Mouse (Mus musculus) activated CD4-positive, CD25-positive, alpha-beta regulatory T cell, adult 4 months (primary cell): ENCODE data around the gene Slc27a3. TPM values are rescaled to one million over a fixed set of nuclear protein-coding genes. Genes with fewer than 3 reads are reported as not detected.
A peak's percentile ranks its signal among the peaks of the same experiment; 100 is the strongest.

Experiments used
- ATAC-seq: one replicate; pipeline ENCODE4 v1.8.0; 2017
- polyA plus RNA-seq, 2 experiments: library from polyadenylated mRNA; unstranded; fragments of 100-300 nt; shearing (Covaris generic); gene quantifications; one replicate each; pipeline ENCODE4 v1.2.1; 2017

Slc27a3 gene
- under 1 TPM in 1 of 2 experiments, not detected in 1; 0.21 TPM for polyA plus RNA-seq

DNA sequence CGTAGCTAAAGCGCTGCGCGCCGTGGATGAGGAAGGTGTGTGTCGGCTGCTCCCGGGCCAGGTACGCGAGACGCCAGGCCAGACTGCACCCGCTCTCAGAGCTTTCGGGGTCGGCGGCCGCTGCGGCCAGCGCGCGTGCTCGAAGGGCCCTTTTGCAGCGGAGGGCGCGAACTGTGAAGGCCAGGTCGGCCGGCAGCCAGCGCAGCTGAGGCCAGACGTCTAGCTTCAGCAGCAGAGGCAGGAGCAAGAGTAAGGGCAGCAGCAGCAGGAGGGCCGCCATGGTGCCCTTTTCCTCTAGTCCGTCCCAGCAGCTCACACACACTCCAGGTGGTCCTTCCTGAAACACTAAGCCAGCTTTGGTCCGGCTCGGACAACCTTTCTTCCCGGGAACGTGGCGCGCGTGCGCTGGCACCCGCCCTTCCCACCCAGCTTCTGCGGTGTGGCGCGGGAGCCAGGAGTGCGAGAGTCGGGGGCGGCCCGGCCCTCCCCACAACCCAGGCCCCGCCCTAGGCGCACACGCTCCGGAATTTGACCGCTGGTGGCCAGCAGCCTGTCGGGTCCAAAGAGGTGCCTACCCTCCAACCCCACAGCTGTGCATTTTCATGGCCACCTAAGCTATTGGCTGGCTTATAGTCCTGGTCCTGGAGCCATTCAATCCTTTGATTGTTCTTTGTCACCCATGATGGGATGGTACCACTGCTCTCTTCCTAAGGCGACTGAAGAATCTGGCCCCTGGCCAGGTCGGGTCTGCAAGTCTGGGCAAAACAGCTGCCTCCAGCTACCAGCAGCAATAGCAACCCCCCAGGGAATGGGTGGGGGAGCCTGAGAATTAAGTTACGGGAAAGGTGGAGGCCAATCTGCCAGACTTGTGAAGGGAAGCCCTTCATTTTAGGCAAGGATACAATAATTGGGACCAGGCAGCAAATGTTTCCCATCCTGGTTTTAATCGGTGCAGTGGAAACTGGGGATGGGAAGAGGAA, at the start of gene Slc27a3:
TSS of gene Slc27a3 (minus strand) at position 428 of the 980 bp plus-strand sequence.
- ATAC-seq: no peak

DNA sequence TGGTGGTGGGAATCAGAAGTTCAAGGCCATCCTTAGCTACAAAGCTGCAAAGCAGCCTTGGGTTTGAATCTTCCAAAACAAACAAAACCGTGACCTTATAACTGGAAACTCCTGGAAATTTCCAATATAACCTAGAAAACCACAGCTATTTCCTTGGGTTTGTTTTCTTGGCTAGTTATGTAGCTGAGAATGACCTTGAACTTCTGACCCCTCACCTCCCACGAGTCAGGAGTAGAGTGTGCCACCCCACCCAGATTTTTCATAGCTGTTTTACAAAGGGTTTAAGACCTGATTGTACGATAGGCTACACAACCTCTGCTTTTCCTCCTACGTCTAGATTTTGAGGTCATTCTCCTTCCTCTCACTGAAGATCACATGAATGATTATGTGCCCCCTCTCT, 47.4 kb upstream of the Slc27a3 start:
- ATAC-seq: no peak

DNA sequence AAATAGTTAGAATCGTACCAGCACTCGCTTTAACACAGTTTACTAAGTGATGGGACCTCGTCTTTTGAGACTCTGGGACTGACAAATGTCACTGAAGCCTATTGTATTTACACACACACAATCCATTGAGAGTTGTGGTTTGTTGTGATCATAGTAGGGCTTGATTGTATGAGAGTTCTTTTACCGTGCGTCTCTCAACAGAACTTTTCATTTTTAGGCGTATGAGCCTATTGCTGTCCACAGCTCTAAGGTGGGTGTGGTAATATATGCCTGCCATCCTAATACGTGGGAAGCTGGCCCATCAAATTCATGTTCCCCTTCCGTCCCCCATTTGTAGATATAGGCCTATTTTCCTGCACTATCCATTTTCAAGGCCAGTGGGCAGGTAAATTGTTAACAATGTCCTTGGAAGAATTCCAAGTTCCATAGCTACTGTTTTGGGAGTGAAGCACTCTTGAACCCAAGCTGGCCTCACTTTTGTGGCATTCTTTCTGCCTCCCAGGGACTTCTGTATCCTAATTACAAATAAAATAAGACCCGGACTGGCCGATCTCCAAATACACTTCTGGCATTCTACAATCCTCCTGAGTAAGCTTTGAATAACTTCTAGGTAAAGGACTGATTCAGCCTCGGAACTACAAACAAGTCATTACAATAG, 44.5 kb upstream of the Slc27a3 start:
- no peak for ATAC-seq

DNA sequence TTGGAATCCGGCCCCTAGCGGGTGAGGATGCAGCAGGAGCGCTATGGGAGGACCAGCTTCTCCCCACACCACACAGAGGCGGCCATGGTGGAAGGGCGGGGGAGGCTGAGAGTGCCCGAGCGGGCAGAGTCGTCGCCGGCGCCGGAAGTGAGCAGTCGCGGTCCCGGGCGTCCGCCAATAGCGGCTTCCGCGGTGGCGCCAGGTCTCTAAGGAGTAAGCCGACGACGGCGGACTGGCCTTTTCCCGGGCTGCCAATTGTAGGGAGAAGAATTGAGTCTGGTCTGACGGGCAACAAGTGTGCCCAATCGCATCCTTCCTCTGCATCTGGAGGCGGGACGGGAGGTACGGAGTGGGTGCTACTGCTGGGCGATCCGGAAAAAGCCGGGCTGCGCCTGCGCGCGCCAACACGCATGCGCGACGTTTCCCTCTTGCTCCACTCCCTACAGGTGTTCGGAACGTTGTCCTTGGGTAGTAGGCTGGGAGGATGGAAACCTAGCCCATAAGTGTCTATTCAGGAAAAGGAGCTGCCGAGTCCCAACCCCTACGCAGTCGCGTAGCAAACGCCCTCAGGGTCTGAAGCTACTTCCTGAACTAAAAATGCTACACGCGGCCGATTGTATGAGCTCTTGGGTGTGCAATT, 43.8 kb upstream of the Slc27a3 start, which contains the start of gene Ints3:
TSS of gene Ints3 (minus strand) at position 242 of the 640 bp plus-strand sequence.
- peak; percentile 99 for ATAC-seq

DNA sequence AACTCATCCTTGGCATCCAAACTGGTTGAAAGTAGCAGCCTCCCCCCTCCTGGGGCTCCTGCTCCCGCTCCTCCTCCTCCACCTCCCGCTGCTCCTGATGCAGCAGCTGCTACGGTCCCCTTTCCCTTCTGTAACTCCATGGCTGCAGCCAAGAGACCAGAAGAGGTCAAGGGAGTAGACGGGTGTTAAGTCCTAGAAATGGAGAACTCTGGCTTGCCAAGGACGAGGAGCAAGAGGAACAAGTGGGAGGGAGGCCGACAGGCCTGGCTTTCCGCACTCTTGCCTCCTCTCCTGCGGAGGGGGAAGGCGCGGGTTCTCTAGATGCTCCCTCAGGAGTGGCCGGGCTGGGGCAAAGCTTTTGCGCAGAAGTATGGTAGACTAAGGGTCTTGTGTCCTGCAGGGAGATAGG, 43.1 kb upstream of the Slc27a3 start:
- no peak for ATAC-seq

DNA sequence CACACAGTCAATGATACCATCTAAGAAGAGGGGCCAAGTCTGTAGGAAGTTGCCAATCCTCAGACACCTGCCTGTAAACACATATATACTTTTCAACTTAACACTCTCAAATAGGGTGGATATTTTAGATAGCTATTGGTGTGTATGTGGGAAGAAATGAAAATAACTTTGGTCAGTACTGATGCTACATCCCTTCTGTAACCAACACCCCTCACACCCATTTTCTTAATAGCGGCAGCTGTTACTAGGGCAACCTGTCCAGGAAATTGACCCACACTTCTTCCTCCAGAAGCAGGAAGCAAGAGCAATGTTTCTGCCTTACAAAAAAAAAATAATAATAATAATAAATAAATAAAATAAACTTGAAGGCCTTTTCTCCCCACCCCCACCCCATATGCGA, 42.6 kb upstream of the Slc27a3 start:
- ATAC-seq: no peak

DNA sequence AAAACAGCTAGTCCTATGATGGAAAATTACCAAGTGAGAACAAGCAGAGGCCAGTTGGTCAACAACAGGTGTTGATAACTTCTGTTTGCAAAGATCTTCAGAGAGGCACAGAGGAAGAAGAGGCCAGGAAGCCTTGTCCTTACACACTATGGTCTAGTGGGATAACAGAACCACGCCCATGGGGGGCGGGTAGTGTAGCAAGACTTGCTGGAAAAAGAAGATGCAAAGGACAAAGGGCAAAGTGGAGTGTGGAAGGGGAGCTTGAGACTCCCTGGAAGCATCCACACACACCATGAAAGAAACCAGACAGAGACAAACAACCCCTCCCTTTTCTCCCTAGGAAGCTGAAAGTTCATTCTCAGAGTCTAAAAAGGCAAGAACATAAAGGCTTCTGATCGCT, 39.8 kb upstream of the Slc27a3 start:
- no peak for ATAC-seq

DNA sequence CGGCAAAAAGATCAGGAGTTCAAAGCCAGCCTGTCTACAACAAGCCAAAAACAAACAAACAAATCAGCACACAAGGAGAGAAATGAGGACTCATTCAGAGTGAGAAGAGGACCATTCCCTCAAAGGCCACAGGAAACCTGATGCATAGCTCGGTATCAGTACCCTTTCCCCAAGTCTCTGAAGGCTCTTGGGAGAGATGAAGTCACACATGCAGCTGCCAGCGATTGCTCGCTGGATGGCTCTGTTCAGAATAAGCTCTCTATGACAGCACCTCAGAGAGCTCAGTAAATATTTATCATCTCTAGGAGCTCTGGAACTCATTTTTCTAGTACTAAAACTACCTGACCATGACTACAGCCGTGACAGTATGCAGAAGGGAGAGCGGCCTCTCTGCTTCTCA, 38.4 kb upstream of the Slc27a3 start:
- ATAC-seq: no peak

DNA sequence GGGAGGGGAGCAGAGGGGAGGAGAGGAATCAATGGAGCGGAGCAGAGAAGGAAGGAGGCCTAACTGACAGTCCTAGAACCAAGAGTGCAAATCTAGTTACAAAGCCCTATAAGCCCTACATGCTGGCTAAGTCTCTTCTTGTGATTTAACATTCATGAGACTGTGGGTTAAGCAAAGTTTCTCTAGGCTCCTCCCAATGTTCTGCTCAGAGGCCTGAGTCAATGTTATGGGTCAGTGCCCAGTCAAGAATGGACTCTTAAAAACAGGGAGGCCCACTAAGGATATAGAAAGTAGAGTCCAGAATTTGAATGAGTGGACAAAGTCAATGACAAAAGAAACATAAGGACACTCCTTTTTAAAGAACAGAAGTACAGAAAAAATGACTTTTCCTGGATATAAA, 37.8 kb upstream of the Slc27a3 start:
- ATAC-seq: no peak

DNA sequence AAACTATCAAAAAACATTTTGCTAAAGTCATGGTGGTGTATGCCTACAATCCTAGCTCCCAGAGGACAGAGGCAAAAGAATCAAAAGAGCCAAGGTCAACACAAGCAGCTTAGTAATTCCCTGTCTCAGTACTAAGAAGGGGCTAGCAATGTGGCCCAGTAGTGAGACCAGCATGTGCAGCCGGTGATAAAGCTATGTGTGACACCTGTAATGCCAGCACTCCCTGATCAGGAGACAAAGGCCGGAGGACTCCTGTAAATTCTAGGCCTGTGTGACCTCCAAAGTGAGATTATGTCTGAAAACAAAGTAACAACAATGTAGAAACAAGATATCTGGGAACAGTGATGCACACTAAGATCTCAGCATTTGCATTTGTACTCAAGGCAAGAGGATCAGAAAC, 35.8 kb upstream of the Slc27a3 start:
- no peak for ATAC-seq

DNA sequence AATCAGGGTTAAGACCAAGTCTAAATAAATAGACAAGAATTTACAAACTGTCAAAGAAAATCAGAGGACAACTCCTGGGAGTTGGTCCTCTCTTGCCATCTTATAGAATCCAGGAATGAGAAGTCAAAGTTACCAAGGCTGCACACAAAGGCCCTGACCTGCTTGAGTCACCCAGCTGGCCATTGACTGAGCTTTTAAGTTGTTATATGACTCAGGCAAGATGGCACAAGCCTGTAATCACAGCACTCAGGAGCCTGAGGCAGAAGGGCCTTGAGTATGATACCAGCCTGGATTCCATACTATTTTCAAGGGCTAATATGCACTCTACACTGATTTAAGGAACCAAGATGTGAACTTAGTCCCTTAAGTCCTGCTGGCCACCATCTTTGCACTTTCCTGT, 33.8 kb upstream of the Slc27a3 start:
- ATAC-seq: no peak

DNA sequence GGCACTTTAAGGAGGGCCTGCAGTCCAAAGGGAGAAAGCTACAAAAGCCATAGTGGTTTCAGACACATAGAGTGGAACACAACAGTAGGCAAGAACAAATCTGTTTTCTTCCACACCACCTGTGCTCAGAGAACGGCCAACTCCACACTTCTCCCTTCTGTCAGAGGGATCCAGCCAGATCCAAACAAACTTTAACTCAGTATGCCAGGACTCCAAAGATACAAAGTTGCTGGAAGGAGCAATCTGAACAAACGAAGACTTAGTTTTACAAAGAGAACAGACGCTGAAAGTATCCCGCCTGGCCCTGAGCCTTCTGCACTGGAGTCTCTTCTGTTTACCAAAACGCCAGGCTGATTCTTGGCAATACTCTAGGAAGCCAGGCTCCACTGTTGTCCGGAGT, 31.0 kb upstream of the Slc27a3 start:
- ATAC-seq: no peak

DNA sequence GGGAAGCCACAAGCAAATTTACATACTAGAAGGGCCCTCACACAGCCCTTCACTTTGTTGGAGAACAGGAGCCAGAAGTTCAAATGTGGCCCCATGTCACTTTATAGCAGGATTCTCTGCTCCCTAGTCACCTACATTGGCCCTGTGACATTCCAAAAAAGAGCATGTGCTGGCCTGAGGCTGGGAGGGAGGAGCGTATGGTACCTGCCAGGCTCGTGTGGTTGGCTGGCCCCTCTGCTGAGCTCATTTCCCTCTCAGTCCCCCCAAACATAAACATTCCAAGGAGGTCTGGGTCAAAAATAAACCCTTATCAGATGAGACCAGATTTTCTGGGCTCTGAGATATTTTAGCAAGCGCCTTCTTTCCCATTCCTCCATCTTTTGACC, 23.3 kb upstream of the Slc27a3 start:
- ATAC-seq: no peak

DNA sequence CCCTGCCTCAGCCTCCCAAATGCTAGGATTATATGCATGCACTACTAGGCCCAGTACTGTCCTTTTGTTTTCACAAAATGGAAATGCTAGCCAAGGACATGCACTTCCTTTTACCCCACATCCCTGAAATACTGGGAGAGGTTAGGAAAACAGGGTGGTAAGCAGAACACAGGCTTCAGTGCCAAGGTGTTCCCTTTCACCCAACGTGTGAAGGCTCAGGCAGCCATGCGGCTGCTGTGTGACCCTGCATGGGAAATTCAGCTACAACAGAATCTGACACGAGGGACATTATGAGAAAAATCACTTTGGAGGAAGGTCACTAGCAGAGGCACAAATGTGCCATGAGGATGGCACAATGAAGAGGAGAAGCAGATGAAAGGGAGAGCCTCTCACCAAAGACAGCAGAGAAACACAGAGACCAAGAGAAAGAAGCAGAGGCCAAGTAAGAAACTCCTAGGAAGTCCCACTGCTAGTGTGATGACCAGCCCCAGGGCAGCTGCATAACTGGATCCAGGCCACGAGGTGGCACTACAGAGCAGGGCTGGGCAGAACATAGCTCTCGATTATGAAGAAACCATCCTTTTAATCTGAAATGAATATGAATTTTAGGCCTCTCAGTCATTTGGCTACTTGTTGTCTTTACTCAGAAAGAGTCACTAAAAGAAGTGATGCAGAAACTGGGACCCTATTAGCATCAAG, 22.7 kb upstream of the Slc27a3 start:
- peak; percentile 40 for ATAC-seq

DNA sequence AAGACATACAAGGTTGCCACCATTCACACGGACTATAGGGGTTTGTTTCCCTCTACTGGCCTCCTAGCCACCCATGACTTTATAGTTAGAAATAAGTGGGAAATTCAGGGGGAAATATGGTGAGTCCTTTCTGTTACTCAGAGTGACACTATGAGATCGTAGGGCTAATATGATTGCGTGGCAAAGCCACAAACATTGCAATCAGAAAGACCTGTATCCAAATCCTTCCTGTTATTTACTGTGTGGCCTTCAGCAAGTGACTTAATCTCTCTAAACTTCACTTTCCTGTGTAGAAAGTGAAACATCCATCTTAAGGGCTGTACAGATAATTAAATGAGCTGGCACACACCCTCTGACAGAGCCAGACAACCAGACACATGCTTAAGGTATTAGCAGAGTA, 19.0 kb upstream of the Slc27a3 start:
- no peak for ATAC-seq

DNA sequence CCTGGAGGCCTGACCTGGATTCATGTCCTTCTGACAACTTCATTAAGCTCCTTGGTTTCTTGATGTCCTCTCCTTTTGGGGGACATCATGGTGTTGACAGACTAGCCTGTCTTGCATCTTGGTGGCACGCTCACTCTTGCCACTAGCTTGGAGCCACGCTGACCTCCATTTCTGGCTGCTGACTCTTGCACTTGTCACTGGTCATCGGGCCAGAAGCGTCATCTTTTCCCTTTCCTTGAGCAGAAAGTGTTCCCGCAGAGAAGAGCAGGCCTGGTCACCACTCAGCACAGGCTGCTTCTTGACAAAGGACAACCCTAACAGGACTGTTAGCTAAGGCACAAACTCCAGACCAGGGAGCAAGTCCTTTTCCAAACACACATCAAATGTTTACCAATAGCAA, 16.7 kb upstream of the Slc27a3 start:
- no peak for ATAC-seq

DNA sequence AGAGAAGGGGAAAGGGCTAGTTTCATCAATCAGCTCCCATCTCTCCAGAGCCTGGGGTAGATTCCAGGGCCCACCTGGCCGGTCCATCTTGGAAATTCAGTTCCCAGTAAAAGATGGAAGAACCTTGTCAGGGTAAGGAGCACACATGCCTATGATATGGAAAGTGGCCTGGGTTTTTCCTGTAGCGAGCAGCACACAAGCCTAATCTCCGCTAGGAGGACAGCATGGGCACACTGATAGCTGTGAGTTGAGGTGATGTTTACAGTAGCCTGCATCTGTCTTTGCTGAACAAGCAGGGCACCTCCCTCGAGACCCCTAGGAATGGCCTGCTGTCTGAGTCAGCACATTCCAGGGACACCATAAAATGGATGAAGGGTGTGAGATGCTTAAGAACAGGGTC, 14.9 kb upstream of the Slc27a3 start:
- no peak for ATAC-seq

DNA sequence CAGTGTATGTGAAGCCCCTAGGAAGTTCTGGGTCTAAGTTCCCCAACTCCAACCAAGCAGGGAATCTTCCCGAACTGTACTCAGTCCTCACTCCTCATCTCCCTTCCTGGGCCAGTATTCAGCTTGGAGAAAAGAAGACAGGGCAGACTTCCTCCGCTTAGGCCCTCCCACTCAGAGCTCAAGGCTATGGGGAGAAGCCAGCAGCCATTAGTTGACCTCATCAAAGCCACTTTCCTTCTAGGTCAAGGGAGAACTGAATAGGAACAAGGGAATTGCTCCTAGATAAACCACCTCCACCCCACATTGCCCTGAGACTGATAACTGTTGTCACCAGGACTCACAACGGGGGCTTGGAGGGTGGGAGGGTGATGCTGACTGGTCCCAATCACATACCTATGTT, 14.4 kb upstream of the Slc27a3 start:
- ATAC-seq: no peak

DNA sequence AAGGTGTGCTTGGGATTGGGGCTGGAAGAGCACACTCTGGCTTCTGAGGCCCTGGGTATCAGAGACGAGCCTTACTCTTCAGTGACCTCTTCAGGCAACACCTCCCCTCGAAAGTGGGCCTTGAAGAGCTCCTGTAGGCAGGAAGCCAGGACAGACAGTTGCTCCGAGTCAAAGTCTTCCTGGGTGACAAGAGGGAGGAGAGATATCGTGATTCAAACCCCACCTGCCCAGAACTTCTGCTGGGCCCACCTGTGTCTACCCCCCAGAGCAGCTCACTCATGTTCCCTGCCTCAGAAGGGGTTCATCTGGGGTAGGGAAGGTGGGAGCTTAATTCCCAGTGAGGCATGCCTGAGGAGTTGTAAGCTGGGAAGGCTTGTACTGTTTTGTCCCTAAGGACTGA, 11.3 kb upstream of the Slc27a3 start:
- no peak for ATAC-seq

DNA sequence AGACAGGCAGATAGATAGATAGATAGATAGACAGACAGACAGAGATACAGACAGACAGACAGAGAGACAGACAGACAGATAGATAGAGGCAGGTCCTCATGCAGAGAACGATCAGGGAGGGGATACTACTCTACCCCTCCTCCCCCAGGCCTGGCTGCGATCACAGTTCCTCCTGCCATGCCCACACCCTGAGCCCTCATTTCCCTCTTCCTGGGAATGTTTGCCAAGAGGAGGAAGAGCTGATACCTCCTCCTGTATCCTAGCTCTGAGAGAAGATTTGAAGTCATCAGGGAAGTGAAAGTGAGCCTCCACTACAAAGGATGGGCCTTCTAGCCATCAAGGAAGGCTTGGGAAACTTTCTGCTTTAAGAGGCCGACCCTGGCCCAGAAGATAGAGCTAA, 5.9 kb upstream of the Slc27a3 start:
- no peak for ATAC-seq

DNA sequence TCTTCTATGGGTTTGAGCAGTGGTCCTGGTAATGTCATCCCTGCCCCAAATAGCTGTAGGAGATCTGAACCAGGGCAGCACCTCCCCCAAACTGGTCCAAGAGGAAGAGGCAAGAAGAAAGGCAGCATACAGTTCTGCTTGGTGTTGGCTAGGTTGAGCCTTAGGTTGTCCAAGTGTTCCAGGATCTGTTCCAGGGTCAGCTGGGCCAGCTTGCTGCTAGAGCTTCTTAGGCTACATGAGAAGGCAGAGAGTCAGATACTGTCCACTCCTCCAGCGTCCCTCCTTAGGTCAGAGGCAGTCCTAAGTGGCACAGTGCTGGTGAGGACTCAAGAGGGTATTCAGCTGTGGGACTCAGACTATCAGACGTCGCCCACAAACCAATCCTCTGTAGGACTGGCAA, 2.9 kb upstream of the Slc27a3 start:
- no peak for ATAC-seq

DNA sequence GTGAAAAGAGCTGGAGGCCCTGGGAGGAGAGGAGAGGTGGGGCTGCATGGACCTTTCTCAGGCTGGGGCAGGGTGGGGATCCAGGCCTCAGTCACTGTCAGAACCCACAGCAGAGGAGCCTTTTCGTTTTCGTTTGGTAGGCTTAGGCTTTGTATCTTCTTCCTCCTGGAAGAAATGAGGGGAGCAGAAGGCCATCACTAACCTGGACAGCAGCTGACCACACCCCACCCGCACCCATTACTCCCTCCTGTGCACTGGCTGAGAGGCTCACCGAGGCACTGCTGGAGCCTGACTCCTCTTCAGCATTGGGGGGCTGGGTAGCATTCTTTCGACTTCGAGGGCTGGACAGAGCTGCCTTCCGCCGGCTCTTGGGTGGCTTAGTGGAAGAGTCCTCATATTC, 2.2 kb upstream of the Slc27a3 start:
- ATAC-seq: no peak

DNA sequence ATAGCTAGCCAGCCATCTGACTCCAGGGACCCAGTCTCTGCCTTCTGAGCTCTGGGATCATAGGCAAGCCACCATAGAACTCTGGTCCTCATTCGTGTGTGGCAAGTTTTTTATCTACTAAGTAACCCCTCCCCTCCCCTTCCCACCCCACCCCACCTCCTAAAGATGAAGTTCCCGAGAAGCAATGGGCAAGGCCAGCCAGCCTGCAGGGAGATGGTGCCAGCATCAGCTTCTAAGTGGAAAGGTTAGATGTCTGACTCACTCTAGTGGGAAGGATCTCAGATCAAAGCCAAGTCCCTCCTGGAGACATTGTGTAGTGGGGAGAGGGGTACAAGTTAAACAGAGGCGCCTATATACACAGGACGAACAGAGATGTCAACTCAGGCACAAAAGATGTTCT, 1.3 kb upstream of the Slc27a3 start:
- ATAC-seq: no peak
